Mouse (Mus musculus): Measurements from ENCODE around the gene Gtf2ird2. TPM values are rescaled to one million over a fixed set of nuclear protein-coding genes. Genes with fewer than 3 reads are reported as not detected.

Gtf2ird2 gene
- total RNA-seq, 2 experiments from 2014 or later, result 8.1 to 9.3 TPM

- no peak for DNase-seq
Measured at GRCm38 (mm10) chr5:134269751-134270150, 85.9 kb downstream of the Gtf2ird2 start.

DNA sequence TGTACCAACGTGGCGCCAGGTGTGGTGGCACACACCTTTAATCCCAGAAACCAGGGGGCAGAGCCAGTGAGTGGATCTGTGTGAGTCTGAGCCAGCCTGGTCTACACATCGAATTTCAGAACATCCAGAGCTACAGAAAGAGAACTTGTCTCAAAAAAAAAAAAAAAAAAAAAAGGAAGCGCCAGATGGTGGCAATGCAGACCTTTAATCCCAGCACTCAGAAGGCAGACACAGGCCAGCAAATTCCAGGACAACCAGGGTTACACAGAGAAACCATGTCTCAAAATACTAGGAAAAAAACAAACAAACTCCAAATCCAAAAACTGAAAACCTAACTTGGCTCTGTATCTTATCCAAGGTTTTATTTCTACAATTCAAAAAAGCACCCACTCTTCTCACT, 86.7 kb downstream of the Gtf2ird2 start:
- DNase-seq, result no peak

DNA sequence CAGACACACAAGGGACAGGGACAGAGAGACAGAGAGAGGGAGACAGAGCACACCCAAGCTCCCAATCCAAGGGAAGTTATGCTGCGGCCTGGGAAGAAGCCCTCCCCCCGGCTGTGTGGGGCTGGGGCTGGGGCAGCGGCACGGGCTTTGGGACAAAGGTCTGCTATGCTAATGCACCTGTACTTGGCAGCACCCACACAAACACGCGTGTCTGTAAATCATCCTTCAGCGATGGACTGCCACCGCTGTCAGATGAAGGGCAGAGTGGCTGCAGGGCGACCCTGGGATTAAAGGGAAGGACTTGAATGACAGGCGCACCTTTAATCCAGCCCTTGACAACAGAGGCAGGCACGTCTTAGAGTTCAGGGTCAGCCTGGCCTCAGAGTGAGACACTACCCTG, 87.6 kb downstream of the Gtf2ird2 start:
- no peak for DNase-seq

DNA sequence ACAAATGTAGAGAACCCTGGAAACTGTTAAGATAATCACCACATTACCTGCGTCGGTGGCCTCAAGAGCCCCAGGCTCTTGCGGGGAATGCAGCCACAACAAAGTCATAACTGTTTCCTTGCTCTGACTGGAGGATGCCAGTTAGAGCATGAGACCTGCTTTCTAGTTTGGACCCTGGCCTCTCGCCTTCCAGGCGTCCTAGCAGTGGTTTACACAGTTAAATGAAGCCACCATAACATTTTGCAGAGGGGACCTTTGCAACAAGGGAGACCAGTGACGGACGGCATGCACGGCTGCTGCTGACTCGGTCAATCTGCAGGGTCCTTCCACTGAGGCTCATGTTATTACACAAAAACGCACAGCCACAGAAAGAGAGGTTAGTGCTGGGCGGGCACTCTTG, 88.9 kb downstream of the Gtf2ird2 start:
- DNase-seq, result no peak

DNA sequence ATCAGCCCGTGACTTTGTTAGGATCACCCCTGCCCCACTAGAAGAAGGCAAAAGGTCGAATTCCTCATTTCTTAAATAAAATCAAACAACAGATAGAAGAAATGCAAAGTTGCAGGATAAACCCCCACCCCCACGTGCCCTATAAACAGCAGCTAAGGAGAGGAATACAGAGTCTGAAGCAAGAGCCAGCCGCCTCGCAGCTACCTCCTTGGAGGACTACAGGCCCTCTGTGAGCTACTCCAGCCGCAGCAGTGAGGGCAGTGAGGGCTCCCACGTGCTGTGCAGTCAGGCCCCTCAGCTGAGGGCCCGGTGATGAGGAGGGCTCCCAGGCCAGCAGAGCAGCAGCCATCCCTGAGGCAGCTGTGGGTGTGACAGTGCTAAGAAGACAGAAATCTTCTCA, 89.9 kb downstream of the Gtf2ird2 start:
- no peak for DNase-seq

Other genes starting within 250 kb of the Gtf2ird2 start
- 10 to 100 TPM; 12.1 TPM for gene Castor2, start 84.3 kb upstream of the Gtf2ird2 start, total RNA-seq (2021)
- 10 to 100 TPM; 30.4 to 31.6 TPM for gene Rcc1l, start 7.2 kb upstream of the Gtf2ird2 start, total RNA-seq (2021)
- gene Ncf1, start 45.6 kb downstream of the Gtf2ird2 start, total RNA-seq (2021), result 1 to 10 TPM; 5.2 to 9.7 TPM
- gene Gtf2i, start 130.7 kb downstream of the Gtf2ird2 start, total RNA-seq (2021), result 100 to 1,000 TPM; 230 to 239 TPM